Mouse (Mus musculus): Measurements from ENCODE around the gene Lpar1.

DNA sequence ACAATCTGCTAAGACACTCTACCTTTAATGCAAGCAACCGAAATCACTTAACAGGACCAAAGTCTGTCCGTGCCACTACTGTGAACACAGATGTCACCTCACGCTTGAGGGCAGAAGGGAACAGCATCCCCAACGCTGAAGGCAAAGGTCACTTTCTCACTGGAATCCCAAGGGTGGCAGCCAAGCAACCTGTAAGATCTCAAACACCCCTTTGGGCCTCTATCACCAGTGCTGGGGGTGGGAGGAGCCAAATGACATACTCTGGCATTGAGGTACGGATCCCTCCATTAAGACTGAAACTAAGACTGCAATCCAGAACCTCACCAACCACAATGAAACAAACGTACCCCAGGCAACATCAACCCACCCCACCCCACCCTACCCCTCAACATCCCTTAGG is 55.0 kb downstream of the Lpar1 start:
- no peak for TF ChIP-seq CTCF (IDR thresholded peaks at IDR 0.05; ENCODE audit: low read depth)
- TF ChIP-seq EP300 (IDR thresholded peaks at IDR 0.05; ENCODE audit: low read depth), result no peak
